Mouse (Mus musculus) CD4-positive, CD25-positive, alpha-beta regulatory T cell, adult 2 months (primary cell): Measurements from ENCODE around the gene Kif3b.
"Not testable (repeated sequence)": the region's sequence is repeated elsewhere in the genome, so short reads cannot be mapped to it uniquely, and the experiment has no call there.

Experiments
- DNase-seq: peaks from one replicate; pipeline ENCODE4 v3.0.0-alpha.2; 2012; ENCODE audit warnings: low read depth, low spot score

The Kif3b gene

GRCm38 (mm10) chr2:153345454-153346220, 54.4 kb downstream of the Kif3b start, which contains the start of gene Asxl1:
Gene Asxl1, plus strand, starts transcription at chr2:153345829.
- DNase-seq = peak; percentile 96

DNA sequence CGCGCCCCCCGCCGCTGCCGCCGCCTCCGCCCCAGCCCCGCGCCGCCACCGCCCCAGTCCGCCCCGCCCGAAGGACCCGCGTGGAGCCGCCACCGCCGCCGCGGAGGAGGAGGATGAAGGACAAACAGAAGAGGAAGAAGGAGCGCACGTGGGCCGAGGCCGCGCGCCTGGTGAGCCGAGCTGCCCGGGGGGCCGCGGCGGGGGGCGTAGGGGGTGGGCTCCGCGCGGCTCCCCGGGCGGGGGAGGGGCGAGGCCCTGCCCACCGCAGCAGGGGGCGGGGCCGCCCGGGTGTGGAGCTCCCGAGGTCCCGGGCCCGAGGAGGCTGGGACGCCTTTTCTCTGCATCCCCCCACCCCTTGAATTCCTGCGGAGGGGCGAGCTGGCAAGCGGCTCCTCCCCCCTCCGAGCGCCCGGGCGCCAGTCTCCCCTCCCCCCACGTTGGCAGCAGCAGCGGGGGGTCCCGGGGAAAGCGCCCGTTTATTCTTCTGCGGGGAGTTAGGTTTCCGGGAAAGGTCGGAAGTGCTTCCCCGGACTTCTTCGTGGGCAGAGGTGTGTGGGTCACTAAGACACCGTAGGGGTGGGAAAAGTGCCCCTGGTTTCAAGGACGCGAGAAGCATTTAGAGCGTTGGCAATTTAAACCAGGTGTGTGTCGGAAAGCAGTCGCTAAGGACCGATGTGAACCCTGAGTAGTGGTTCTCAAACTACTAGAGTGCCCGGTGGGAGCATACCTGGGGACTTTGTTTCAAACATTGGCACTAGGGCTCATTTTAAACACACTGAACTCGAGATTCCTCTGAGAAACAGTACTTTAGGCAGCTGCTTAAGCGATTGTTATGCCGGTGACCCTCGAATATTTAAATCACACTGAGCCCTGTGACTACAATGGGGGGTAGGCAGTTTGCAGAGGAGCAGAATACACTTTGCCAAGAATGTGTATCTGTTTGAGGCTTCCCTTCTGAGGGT, 55.3 kb downstream of the Kif3b start:
- peak; percentile 70 for DNase-seq

DNA sequence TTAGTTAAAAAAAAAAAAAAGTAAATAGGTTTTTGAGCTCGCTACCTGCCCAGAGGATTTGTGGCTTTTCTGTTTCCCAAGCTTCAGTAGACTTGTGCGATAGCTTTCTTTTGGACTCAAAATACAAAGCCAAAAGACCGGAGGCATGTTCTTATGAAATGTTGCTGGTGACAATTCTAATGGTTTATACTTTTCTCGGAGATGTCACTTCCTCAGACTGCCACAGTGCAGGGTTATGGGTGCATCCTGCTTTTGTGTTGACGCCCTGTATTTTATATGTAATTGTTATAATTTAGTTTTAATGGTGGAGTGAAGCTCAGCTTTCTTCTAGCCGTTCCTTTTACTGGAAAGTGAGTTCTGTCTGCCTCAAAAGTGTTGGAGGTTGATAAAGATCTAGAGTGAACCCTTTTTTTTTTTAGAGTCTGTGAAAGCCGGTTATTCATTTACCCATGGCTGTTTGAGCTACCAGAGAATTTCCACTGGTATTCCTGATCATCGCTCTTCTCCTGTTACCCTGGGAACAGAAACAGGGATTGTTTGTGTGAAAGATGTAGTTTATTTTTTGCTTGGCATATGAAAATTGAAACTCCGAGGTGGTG, 56.1 kb downstream of the Kif3b start:
- DNase-seq = peak; percentile 53

DNA sequence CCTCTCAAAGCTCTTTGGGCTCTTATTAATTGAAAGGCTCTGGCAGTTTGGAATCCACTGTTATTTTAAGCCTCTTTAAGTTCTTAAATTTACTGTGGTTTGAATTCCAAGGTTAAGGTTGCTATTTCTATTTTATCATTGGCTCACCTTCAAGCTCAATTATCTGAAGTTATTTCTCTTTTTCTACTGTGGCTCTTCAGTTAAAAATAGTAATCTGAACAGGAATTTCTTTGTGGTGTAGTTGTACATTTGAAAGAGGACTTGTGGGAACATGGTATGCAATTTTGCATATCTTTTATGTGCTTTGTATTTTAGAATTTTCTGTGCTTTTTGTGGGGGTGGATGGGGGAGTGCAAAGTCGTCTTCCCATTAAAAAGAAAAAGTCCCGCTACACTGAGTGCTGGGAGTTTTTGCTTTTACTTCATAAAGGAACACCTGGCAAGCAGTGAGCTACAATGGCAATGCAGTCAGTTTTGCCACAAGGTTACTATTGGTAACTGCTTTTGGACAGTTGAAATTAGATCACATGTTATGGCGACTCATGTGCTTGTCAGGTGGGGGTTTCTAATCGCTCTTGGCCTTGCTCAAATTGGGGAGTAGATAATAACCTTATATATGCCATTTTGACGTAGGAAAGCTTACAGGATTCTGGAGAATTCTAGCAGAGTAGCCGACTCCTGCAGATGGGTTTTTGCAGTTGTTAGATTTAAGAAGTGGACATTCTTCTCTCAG, 57.1 kb downstream of the Kif3b start:
- no peak for DNase-seq

- peak; percentile 62 for DNase-seq
These were observed 59.5 kb downstream of the Kif3b start for GRCm38 (mm10) chr2:153350552-153351181.

DNA sequence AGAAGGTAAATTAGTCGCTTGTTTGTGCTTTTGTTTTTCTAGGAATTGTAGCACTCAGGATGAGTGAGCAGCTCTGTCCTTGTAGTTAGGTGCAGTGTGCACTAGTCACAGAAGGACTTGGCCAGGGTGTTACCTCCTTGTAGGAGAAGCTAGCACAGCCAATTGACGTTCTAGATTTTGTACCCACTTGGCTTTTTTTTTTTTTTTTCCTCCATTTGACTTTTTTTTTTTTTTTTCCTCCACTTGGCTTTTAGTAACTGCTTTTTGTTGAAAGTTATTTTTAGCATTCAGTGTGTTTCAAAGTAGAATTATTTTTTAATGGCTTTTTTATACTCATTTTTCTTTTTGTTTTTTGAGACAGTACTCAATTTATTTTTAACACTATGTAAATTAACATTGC, 63.4 kb downstream of the Kif3b start:
- no peak for DNase-seq

DNA sequence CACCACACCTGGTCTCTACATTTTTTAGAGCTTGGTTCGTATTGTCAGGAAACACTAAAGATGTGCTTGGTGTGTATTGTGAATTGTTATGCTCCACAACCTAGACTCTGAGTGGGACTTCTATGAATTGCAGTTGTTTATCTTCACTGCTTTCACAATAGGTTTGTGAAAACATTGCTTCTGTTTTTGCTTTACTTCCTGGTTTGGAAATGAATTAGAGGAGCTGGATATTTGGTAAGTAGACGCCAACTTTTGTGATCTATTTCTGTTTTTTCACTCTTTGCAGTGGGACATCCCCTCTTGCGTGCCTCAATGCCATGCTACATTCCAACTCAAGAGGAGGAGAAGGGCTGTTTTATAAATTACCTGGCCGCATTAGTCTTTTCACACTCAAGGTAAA, 65.6 kb downstream of the Kif3b start:
- no peak for DNase-seq

GRCm38 (mm10) chr2:153361101-153361710, 70.0 kb downstream of the Kif3b start:
- DNase-seq = no peak

GRCm38 (mm10) chr2:153364531-153364930, 73.3 kb downstream of the Kif3b start:
- DNase-seq = not testable (repeated sequence)

GRCm38 (mm10) chr2:153370871-153371270, 79.7 kb downstream of the Kif3b start:
- DNase-seq = no peak

DNA sequence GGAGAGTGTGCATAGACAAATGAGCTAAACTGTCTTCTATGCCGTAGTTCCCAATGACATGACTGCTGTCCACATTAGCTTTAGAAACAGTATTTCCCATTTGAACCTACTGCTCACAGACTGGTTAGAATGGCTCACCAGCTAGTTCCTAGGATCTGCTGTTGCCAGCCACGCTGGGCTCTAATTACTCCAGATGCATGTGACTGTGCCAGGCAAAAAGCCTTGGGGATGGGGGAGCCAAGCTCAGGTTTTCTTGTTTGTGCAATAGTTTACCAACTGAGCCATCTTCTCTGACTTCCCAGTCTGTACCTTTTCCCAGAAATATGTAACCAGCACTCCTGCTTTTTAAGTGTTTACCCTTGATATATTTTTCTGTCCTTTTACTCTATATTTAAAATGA, 84.2 kb downstream of the Kif3b start:
- no peak for DNase-seq

GRCm38 (mm10) chr2:153380479-153380878, 89.3 kb downstream of the Kif3b start:
- DNase-seq = no peak
